Mouse (Mus musculus) embryonic fibroblast, embryonic 13.5 days (primary cell): ENCODE results near the gene Slc30a2.

Source experiments
- CTCF ChIP-seq: IDR thresholded peaks from 2 replicates; pipeline ENCODE4 v1.5.1; 2011; ENCODE audit warnings: mild to moderate bottlenecking, control low read depth, low read length, moderate library complexity, borderline replicate concordance; ENCODE audit not compliant: insufficient read depth
- POLR2A ChIP-seq: IDR thresholded peaks from 2 replicates; pipeline ENCODE4 v1.6.1; 2011; ENCODE audit warnings: low read depth, mild to moderate bottlenecking, control low read depth, low read length, moderate library complexity

DNA sequence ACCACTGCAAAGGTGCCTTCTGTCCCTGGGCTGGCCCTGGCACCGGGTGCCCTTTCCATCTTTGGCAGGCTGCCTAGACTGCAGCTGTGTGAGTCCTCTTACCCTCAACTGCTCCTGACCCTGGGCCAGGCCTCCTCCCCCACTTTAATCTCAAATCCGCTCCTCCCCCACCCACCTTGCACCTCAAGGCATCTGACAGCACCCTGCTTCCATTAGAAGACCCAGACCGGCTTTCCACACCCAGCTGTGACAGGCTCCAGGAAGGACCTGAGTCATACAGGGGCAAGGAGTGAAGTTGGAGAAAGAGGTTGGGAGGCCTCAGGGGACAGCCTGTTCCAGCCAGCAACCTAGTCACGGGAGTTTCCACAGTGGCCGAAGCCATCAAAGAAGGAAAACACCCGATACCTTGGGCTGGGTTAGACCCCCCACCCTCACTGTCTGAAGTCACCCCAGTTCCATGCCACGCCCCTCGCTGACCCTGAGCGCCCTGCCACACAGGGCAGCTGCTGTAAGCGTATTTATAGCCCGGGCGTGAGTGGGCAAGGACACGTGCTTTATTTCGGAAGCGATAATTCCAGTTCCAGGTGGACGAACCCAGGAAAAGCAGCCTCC is 13.0 kb downstream of the Slc30a2 start:
- no peak for TF ChIP-seq CTCF
- TF ChIP-seq POLR2A, result no peak
